Comparison of ENCODE assay signal across 18 mouse cellular contexts in genomic region chr17:12134975-12135633, GRCm38 (mm10). TPM values are rescaled to one million over a fixed set of nuclear protein-coding genes. Genes with fewer than 3 reads are reported as not detected.
DNase-seq lines count a peak whose midpoint lies in the region; ATAC-seq and TF ChIP-seq lines count a peak whose summit lies in the region.
"Had no signal": no experiment of that assay in that cellular context is flagged by ENCODE, and none has a peak within 500 bp of the region (broad histone marks: within the 10 kb centered on the region; RNA-seq: fewer than 3 reads in every experiment).

No protein-coding gene starts in this region.

- H3K4me2 ChIP-seq in CH12.LX (ENCODE audit: insufficient read depth, low read depth, poor library complexity, severe bottlenecking), result no peak overlapping the region
- H3K4me2 ChIP-seq: heart, embryonic 13.5 days had no signal

- peak; percentile 70 for ATAC-seq in common myeloid progenitor, adult 5-6 weeks (replicated peaks; ENCODE audit: low read depth, poor library complexity, severe bottlenecking)
- ATAC-seq: forebrain, embryonic 16.5 days; inflammation-experienced regulatory T-cells, adult 6 months had no signal

- peaks cover 26 to 86% of the 10 kb centered on the region in 2 experiments for H3K36me3 ChIP-seq in CH12.LX (replicated peaks in 1 of 2; ENCODE audit: control insufficient read depth in 1 of 2, insufficient read depth in 1 of 2, low read length in 1 of 2)

- in situ Hi-C loops in CH12.LX (cut with MboI; ENCODE audit: low pct_ligation_motif_present, low pct_unique_long_range_greater_than_20kb, low sequenced_read_pairs), result no loop called here

- H3K79me2 ChIP-seq in CH12.LX (replicated peaks; ENCODE audit: control insufficient read depth, extremely low read depth, insufficient read depth, poor library complexity, severe bottlenecking), result peaks cover 55% of the 10 kb centered on the region

- H3K27ac ChIP-seq in CH12.LX (ENCODE audit: insufficient read depth, low read depth), result no peak overlapping the region
- H3K27ac ChIP-seq: embryonic facial prominence, embryonic 10.5 days; heart, embryonic 13.5 days had no signal

- H3K27me3 ChIP-seq in CH12.LX (replicated peaks), result no peaks in the 10 kb centered on the region
- H3K27me3 ChIP-seq: heart, embryonic 13.5 days had no signal

- no peak overlapping the region for H3K9ac ChIP-seq in CH12.LX (ENCODE audit: insufficient read depth, low read depth)
- H3K9ac ChIP-seq: heart, embryonic 13.5 days had no signal

- no peak for TF ChIP-seq POLR2A in CH12.LX (IDR thresholded peaks at IDR 0.05; ENCODE audit: low read depth, low read length)

- H3K4me3 ChIP-seq in CH12.LX (replicated peaks in 1 of 3; ENCODE audit: low read depth in 2 of 3, low read length in 2 of 3, poor library complexity in 1 of 3), result no peak overlapping the region
- H3K4me3 ChIP-seq: embryonic facial prominence, embryonic 10.5 days; erythroblast, embryonic 14.5 days; heart, embryonic 13.5 days had no signal

- TF ChIP-seq EP300 in CH12.LX (IDR thresholded peaks at IDR 0.05; ENCODE audit: low read length), result 0 out of 2 replicates have a peak, but pooled peaks have one; percentile 32

- TF ChIP-seq CTCF in CH12.LX (conservative IDR thresholded peaks at IDR 0.05 in 1 of 2, IDR thresholded peaks at IDR 0.05 in 1 of 2; ENCODE audit: low read depth in 2 of 2, low read length in 2 of 2), result no peak

- TF ChIP-seq RAD21 in CH12.LX (IDR thresholded peaks at IDR 0.05; ENCODE audit: low read depth, low read length), result no peak

- peaks cover 4 to 38% of the 10 kb centered on the region in 2 experiments; a peak in 3 of 4 replicates for H3K4me1 ChIP-seq in CH12.LX (ENCODE audit: control insufficient read depth in 1 of 2, insufficient read depth in 2 of 2)
- H3K4me1 ChIP-seq: embryonic facial prominence, embryonic 10.5 days; heart, embryonic 13.5 days had no signal

- peak; percentile 8 to 16 for DNase-seq in kidney, adult 8-10 months
- DNase-seq in kidney, adult 11 months, result no peak
- DNase-seq in CH12.LX (ENCODE audit: extremely low read depth), result peak; percentile 41
- DNase-seq in lung, postnatal 36 days, result peak; percentile 68
- no peak for DNase-seq in gastrocnemius, adult 8-10 months (ENCODE audit: low spot score in 2 of 2)
- DNase-seq in gastrocnemius, postnatal 4 days (ENCODE audit: low spot score in 2 of 2), result no peak
- DNase-seq: adrenal gland, postnatal 10 days; cerebellum, postnatal 25 days; gastrocnemius, postnatal 10 days; liver; midbrain, embryonic 14.5 days; thymus, adult 18-20 months had no signal

- peaks cover 3% of the 10 kb centered on the region for H3K9me3 ChIP-seq in CH12.LX (replicated peaks; ENCODE audit: low read length)
- H3K9me3 ChIP-seq: embryonic facial prominence, embryonic 10.5 days; heart, embryonic 13.5 days had no signal

- dilution Hi-C loops in CH12.LX (cut with MboI; ENCODE audit: extremely low pct_ligation_motif_present, extremely low pct_unique_long_range_greater_than_20kb, low sequenced_read_pairs), result no loop called here

TF ChIP-seq in CH12.LX, 34 proteins besides CTCF, POLR2A, EP300 and RAD21:
- TF ChIP-seq ZKSCAN1 (IDR thresholded peaks at IDR 0.05; ENCODE audit: borderline replicate concordance, low read depth, low read length) (peak; percentile 91), TCF12 (IDR thresholded peaks at IDR 0.05; ENCODE audit: low read depth, low read length) (no peak)

RNA-seq across cellular contexts. Expression of gene Agpat4, which starts 16.6 kb away (rescaled TPM):
- total RNA-seq in CH12.LX (2012; rRNA removed) (74.2 and 83.2 TPM in 2 replicates), CH12.LX (2014; rRNA removed) (32.0 and 34.7 TPM in 2 replicates)
- polyA plus RNA-seq in CH12.LX (2012; ENCODE audit: insufficient read length, low read depth), result 44.0 and 44.5 TPM in 2 replicates
- 7.0 and 11.6 TPM in 2 replicates for total RNA-seq in common myeloid progenitor, adult 5-6 weeks (2017)
- total RNA-seq in gastrocnemius, adult 8-10 months (2022), result 1 to 10 TPM; 1.5 to 1.9 (median 1.8) TPM
- total RNA-seq in gastrocnemius, postnatal 4 days (2021), result 10 to 100 TPM; 11.2 to 13.5 TPM

Comparison
In these comparisons a context has a peak if more than half of its experiments do, and no peak if none do; other contexts are left out.
1. DNase-seq: peak in kidney, adult 8-10 months (2 of 2), CH12.LX (single experiment) and lung, postnatal 36 days (single experiment); none in kidney, adult 11 months (single experiment), gastrocnemius, adult 8-10 months (0 of 2) and gastrocnemius, postnatal 4 days (0 of 2).